Mouse (Mus musculus) mesoderm, embryonic 11.5 days (tissue): ENCODE results near the gene Stk16.

Source experiments
- DNase-seq: peaks from one replicate; pipeline ENCODE4 v3.0.0-alpha.2; 2012; ENCODE audit warnings: low read depth, low spot score

The Stk16 gene

GRCm38 (mm10) chr1:75236117-75237050, 25.7 kb downstream of the Stk16 start, which contains the start of gene Dnajb2:
Gene Dnajb2, plus strand, starts transcription at chr1:75236406.
- peak; percentile 75 for DNase-seq

DNA sequence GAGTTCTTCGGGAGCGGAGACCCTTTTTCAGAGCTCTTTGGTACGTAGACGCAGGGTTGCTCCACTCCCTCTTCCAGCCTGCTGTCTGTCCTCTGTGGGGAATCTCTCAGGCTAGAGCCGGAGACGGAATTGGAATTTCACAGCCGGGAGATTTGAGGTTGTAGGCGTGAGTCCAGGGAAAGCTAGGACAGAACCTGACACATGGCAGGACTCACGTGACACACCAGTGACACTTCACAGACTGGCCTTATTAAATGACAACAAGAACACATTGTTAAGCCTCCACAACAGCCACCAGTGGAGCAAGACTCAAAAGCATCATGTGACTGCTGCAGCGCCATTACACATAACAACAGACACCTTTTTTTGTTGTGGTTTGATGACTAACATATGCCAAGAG, 29.0 kb downstream of the Stk16 start:
- DNase-seq: no peak

DNA sequence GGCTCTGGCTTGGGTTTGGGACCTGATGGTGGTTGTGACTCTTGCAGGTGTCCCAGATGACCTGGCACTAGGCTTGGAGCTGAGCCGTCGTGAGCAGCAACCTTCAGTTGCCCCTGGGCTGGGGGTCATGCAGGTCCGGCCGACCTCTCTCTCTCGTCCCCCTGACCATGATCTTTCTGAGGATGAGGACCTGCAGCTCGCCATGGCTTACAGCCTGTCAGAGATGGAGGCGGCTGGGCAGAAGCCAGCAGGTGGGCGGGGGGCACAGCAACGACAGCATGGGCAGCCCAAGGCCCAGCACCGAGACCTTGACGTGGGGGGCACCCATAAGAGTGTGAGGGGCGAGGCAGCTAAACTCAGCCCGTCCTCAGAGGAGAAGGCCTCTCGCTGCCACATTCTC, 32.8 kb downstream of the Stk16 start:
- DNase-seq: no peak

GRCm38 (mm10) chr1:75244175-75244826, 33.7 kb downstream of the Stk16 start:
- DNase-seq: no peak

GRCm38 (mm10) chr1:75244836-75245235, 34.2 kb downstream of the Stk16 start:
- DNase-seq: peak; percentile 60

- no peak for DNase-seq
These were observed 36.7 kb downstream of the Stk16 start for GRCm38 (mm10) chr1:75247071-75247930.

DNA sequence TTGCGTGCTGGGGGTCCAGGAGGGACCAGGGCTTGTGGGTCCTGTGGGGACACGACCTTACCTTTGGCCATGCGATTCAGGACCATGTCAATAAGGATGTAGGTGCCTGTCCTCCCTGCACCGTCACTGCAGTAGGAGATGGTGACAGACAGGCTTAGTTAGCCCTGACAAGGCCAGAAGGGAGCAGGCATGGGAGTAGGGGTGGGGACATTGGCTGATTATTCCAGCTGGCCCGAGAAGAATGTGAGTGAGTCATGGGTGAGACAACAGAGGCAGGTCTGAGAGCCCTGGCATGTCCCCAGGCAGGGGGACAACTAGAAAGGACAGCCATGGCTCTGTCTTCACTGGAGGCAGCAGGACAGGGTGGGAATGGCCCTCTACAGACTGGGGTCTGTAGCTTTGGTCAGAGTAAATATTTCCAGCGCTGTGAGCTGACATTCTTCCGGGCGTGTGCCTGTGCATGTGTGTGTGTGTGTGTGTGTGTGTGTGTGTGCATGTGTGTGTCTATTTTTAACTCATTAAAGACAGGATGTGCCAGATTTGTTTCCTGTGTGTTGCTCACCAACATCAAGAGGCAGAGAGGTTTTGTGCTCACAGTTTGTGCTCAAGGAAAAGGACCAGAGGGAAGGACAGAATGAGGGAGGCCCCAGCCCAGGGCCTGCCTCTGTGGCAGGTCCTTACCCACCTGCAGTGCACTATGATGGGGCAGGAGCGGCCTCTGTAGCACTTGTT, 37.6 kb downstream of the Stk16 start:
- peak; percentile 26 for DNase-seq

DNA sequence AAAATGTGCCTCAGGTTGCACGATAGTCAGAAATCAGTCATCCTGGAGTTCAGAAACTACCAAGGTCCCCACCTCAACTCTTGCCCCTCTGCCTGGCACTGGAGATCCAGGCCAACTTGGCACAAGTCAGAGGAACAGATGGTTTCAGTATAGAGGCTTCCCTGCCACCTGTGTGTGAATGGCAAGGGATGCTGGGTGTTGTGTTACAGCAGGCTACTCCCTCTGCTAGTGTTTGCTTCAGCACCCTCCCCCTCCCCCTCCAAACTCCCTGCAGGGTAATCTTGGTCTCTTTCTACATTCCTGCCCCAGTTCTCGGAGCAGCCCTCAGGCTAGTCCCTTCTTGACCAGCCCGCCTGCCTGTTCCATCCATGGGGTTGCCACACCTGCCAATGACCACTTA, 39.9 kb downstream of the Stk16 start:
- DNase-seq: no peak

DNA sequence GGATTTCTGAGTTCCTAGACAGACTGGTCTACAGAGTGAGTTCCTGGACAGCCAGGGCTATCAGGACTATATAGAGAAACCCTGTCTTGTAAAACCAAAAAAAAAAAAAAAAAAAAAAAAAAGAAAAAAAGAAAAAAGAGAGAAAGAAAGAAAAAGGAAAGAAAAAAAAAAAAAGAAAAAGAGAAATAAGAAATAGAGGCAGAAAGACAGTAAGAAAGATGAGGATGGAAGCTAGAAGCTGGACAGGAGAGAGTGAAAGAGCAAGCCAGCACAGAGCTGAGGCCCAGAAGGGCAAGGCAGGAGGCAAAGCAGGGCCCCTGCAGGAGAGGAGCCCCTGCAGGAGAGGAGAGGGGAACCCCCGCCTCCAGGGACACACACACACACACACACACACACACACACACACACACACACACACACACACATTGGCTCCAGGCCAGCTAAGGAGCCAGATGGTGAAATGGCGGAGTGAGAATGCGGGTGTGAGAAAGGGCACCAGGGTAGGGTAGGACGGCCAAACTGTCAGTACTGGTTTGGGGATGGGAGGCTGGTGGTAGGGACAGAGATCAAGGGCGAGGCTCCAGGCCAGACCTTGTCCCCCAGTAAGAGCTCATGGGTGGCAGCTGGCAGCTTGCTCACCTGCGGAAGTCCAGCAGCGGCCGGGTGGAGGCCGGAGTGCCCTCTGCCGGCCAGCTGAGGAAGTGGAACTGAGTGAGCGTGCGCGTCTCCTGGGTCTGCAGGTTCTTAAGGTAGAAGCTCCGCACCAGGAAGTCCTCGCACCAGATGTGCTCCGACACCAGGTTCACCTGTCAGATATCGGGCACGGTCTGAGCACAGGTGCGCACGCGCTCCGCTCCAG, 40.7 kb downstream of the Stk16 start:
- peak; percentile 74 for DNase-seq

GRCm38 (mm10) chr1:75252308-75252707, 41.7 kb downstream of the Stk16 start:
- DNase-seq: no peak

GRCm38 (mm10) chr1:75253029-75253428, 42.4 kb downstream of the Stk16 start:
- no peak for DNase-seq

DNA sequence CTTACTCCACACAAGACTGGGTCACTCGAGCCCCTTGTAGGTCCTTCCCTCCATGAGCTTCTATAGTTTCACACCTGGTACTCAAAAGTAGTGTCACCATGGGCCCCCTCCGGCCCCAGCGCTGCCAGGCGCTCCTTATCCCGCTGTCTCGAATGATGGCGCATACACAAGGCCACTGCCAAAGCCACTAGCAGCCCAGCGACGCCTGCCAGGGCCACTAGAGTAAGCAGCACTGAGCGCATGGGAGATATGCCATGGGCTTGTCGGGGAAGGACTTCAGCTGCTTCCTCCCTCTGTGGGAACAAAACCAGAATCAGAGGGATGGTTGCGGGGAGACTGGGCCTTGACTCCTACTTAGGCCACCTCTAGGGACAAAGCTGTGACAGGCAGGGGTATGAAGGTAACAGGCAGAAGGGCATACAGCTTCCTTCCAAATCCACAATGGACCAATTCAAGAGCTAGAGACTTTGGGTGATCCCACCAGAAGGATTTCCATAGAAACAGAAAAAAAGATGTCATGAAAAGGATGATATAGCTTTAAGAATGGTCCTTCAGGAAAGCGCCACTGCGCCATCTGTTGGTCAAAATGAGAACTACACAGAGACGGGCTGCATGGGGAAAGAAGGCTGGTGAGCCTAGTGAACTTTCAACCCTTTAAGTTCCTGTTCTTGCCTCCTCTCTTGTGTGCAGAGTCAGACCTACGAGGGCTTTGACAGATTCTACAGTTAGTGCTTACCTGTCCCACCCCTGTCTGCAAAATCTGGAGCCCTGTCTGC, 43.4 kb downstream of the Stk16 start:
- peak; percentile 85 for DNase-seq

GRCm38 (mm10) chr1:75254625-75255013, 44.0 kb downstream of the Stk16 start:
- DNase-seq: no peak

DNA sequence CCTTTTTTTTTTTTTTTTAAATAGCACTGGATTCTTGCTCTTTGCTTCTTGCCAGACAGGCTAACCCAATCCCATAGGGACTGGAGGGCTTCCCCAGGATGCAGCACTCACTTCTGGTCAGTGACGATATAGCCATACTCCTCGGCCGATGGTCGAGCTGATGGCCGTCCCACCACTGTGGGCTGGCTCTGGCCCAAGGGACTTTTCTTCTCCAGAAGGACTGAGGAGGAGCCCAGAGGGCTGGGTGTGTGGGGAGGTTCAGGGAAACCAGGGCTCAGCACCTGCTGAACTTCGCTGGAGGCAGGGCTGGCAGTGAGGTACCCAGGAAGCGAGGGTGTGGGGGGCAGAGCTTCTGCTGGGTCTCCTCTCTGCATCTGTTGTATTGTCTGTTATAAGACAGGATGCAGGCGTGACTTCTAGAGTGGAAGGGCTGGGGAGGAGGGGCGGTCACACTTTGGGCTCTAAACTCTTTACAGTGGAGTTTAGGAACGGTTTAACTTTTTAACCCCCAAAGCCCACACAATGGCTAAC, 44.9 kb downstream of the Stk16 start:
- DNase-seq: no peak

GRCm38 (mm10) chr1:75261278-75261677, 50.6 kb downstream of the Stk16 start:
- no peak for DNase-seq

DNA sequence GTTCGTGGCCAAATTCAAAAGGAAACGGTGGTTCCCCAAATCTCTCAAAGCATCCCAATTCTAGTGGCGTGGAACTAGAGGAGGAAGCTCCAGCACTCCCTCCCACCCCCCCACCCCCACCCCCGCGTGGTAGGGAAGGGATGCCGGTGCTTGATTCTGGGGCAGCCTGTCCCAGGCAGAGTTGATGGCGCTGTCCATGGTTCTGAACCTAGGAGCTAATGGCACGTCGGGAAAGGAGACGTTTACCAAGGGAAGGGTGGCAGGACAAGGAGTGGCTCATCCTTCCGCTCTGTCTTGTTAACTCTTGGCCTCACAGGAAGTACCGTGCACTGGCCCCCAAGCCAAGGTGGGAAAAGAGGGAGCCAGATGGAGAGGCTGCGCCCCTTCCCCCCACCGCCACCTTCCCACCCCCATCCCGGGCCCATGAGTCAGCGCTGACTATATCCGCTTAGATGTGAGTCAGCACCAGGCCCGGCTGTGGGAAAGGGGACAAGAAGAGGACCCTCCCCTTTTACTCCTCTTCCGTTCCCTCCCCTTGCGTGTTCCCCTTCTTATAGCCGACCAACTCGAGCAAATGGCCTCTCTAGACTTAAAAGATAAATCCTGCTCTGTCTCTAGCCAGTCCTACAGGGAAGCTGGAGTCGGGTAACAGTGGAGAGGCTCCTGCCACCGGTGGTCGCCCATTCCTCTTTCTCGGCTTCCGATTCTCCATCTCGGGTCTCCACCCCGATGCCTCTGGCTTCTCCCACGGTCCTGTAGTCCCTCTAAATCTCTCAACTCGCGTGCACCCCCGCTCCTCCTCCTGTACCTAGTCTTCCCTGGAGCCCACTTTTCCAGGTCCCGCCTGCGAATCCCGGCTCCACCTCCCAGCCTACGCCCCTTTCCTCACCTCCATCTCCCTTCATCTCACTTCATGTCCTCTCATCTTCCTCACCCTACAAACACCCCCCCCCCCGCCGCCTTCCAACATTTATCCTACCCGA, 52.6 kb downstream of the Stk16 start:
- DNase-seq: peak; percentile 88

- DNase-seq: no peak
These were observed 53.6 kb downstream of the Stk16 start, which contains the start of gene Ptprn for GRCm38 (mm10) chr1:75264091-75264880. Gene Ptprn, minus strand, starts transcription at chr1:75264502.
